Mouse (Mus musculus) MEL (cell line): Measurements from ENCODE around the gene Naa60. TPM values are rescaled to one million over a fixed set of nuclear protein-coding genes. Genes with fewer than 3 reads are reported as not detected.

Experiments used
- DNase-seq: peaks from one replicate; pipeline ENCODE4 v3.0.0; 2011; ENCODE audit warnings: low read depth, low spot score
- H3K27ac ChIP-seq: 2 replicates; pipeline ENCODE4 v1.5.1; 2012; ENCODE audit warnings: low read depth, mild to moderate bottlenecking, control low read depth, low read length, moderate library complexity; ENCODE audit not compliant: control insufficient read depth
- H3K27me3 ChIP-seq, 2 experiments: fragments of 150-350 bp in 1 of 2; sonication (generic) in 1 of 2; 2 replicates each; pipeline ENCODE4 v1.6.1; 2012; ENCODE audit warnings: low read length in 2 of 2, mild to moderate bottlenecking in 2 of 2, improper control_type of control experiment in 1 of 2, moderate library complexity in 1 of 2; ENCODE audit not compliant: insufficient read depth in 2 of 2, control insufficient read depth in 1 of 2
- H3K36me3 ChIP-seq, 2 experiments: 2 replicates each; pipeline ENCODE4 v1.6.1; 2012 to 2014; ENCODE audit warnings: low read length in 2 of 2, improper control_type of control experiment in 1 of 2, inconsistent platforms in 1 of 2, mild to moderate bottlenecking in 1 of 2; ENCODE audit not compliant: insufficient read depth in 2 of 2, control insufficient read depth in 1 of 2
- H3K4me1 ChIP-seq, 2 experiments: fragments of 150-350 bp in 1 of 2; sonication (generic) in 1 of 2; 2 replicates each; pipeline ENCODE4 v1.6.1; 2012; ENCODE audit warnings: low read length in 2 of 2, improper control_type of control experiment in 1 of 2, mild to moderate bottlenecking in 1 of 2; ENCODE audit not compliant: insufficient read depth in 2 of 2, control insufficient read depth in 1 of 2
- H3K4me3 ChIP-seq, 2 experiments: fragments of 150-350 bp in 1 of 2; sonication (generic) in 1 of 2; 2 replicates each; pipeline ENCODE4 v1.5.1; 2012; ENCODE audit warnings: low read depth in 2 of 2, low read length in 2 of 2, mild to moderate bottlenecking in 2 of 2, moderate library complexity in 2 of 2, control low read depth in 1 of 2, improper control_type of control experiment in 1 of 2; ENCODE audit not compliant: control insufficient read depth in 1 of 2, insufficient read depth in 1 of 2
- H3K79me2 ChIP-seq: 2 replicates; pipeline ENCODE4 v1.6.1; 2012; ENCODE audit warnings: mild to moderate bottlenecking, low read length, moderate library complexity; ENCODE audit not compliant: control insufficient read depth, poor library complexity, insufficient read depth
- H3K9ac ChIP-seq: 2 replicates; pipeline ENCODE4 v1.6.1; 2012; ENCODE audit warnings: low read depth, mild to moderate bottlenecking, control low read depth, low read length, moderate library complexity; ENCODE audit not compliant: control insufficient read depth, poor library complexity, severe bottlenecking
- H3K9me3 ChIP-seq: fragments of 150-350 bp; sonication (generic); replicated peaks from 2 replicates; pipeline ENCODE4 v1.6.1; 2012; ENCODE audit warnings: mild to moderate bottlenecking, low read length, improper control_type of control experiment, moderate library complexity; ENCODE audit not compliant: insufficient read depth
- CTCF ChIP-seq, 3 experiments: IDR thresholded peaks in 2 of 3; conservative IDR thresholded peaks in 1 of 3; 2 replicates each; pipeline ENCODE4 v1.5.1; 2011 to 2012; ENCODE audit warnings: low read length in 3 of 3, low read depth in 2 of 3, mild to moderate bottlenecking in 2 of 3, improper control_type of control experiment in 1 of 3, inconsistent platforms in 1 of 3, mixed read lengths in 1 of 3, moderate library complexity in 1 of 3; ENCODE audit not compliant: control insufficient read depth in 1 of 3, insufficient read depth in 1 of 3, poor library complexity in 1 of 3, severe bottlenecking in 1 of 3
- E2F4 ChIP-seq: IDR thresholded peaks from 2 replicates; pipeline ENCODE4 v1.6.1; 2011; ENCODE audit warnings: low read depth, low read length, improper control_type of control experiment, borderline replicate concordance
- ETS1 ChIP-seq: IDR thresholded peaks from 2 replicates; pipeline ENCODE4 v1.6.1; 2012; ENCODE audit warnings: low read depth, mild to moderate bottlenecking, inconsistent platforms, low read length, improper control_type of control experiment, moderate library complexity
- GATA1 ChIP-seq: IDR thresholded peaks from 2 replicates; pipeline ENCODE4 v1.6.1; 2011; ENCODE audit warnings: low read depth, low read length, improper control_type of control experiment
- HCFC1 ChIP-seq: IDR thresholded peaks from 2 replicates; pipeline ENCODE4 v1.6.1; 2012; ENCODE audit warnings: low read depth, mild to moderate bottlenecking, inconsistent platforms, low read length, improper control_type of control experiment, moderate library complexity
- JUND ChIP-seq: IDR thresholded peaks from 2 replicates; pipeline ENCODE4 v1.6.1; 2011; ENCODE audit warnings: low read depth, mild to moderate bottlenecking, improper control_type of control experiment, low read length
- MAZ ChIP-seq: IDR thresholded peaks from 2 replicates; pipeline ENCODE4 v1.6.1; 2012; ENCODE audit warnings: low read depth, mild to moderate bottlenecking, inconsistent platforms, low read length, improper control_type of control experiment
- MEF2A ChIP-seq: IDR thresholded peaks from 2 replicates; pipeline ENCODE4 v1.6.1; 2014; ENCODE audit warnings: low read depth, mild to moderate bottlenecking, inconsistent platforms, low read length, improper control_type of control experiment; ENCODE audit not compliant: poor library complexity, insufficient replicate concordance, severe bottlenecking; ENCODE audit errors: extremely low read depth
- MXI1 ChIP-seq: IDR thresholded peaks from 2 replicates; pipeline ENCODE4 v1.6.1; 2011; ENCODE audit warnings: mild to moderate bottlenecking, low read depth, low read length, improper control_type of control experiment
- NELFE ChIP-seq: IDR thresholded peaks from 2 replicates; pipeline ENCODE4 v1.6.1; 2011; ENCODE audit warnings: low read depth, low read length, improper control_type of control experiment
- NRF1 ChIP-seq: IDR thresholded peaks from 2 replicates; pipeline ENCODE4 v1.6.1; 2014; ENCODE audit warnings: low read depth, mild to moderate bottlenecking, inconsistent platforms, low read length, improper control_type of control experiment, moderate library complexity; ENCODE audit not compliant: poor library complexity, insufficient read depth, severe bottlenecking
- POLR2AphosphoS2 ChIP-seq: IDR thresholded peaks from 2 replicates; pipeline ENCODE4 v1.6.1; 2011; ENCODE audit warnings: low read length, improper control_type of control experiment
- RAD21 ChIP-seq: IDR thresholded peaks from 2 replicates; pipeline ENCODE4 v1.6.1; 2011; ENCODE audit warnings: mild to moderate bottlenecking, low read depth, low read length, improper control_type of control experiment
- SIN3A ChIP-seq: IDR thresholded peaks from 2 replicates; pipeline ENCODE4 v1.6.1; 2012; ENCODE audit warnings: low read length, improper control_type of control experiment, inconsistent platforms
- TAL1 ChIP-seq: IDR thresholded peaks from 2 replicates; pipeline ENCODE4 v1.6.1; 2012; ENCODE audit warnings: mild to moderate bottlenecking, inconsistent platforms, low read length, moderate library complexity, mixed read lengths
- TBP ChIP-seq: IDR thresholded peaks from 2 replicates; pipeline ENCODE4 v1.8.0; 2011; ENCODE audit warnings: low read depth, low read length, improper control_type of control experiment
- TCF12 ChIP-seq: IDR thresholded peaks from 2 replicates; pipeline ENCODE4 v1.6.1; 2014; ENCODE audit warnings: low read depth, mild to moderate bottlenecking, inconsistent platforms, low read length, improper control_type of control experiment, moderate library complexity
- USF2 ChIP-seq, 2 experiments: IDR thresholded peaks; 2 replicates each; pipeline ENCODE4 v1.6.1; 2011 to 2012; ENCODE audit warnings: improper control_type of control experiment in 2 of 2, low read length in 2 of 2, borderline replicate concordance in 1 of 2, inconsistent platforms in 1 of 2, low read depth in 1 of 2, mild to moderate bottlenecking in 1 of 2; ENCODE audit not compliant: insufficient read depth in 1 of 2
- ZC3H11A ChIP-seq: IDR thresholded peaks from 2 replicates; pipeline ENCODE4 v1.6.1; 2012; ENCODE audit warnings: low read depth, mild to moderate bottlenecking, inconsistent platforms, low read length, improper control_type of control experiment
- ZKSCAN1 ChIP-seq: IDR thresholded peaks from 2 replicates; pipeline ENCODE4 v1.6.1; 2012; ENCODE audit warnings: low read depth, mild to moderate bottlenecking, inconsistent platforms, low read length, improper control_type of control experiment, moderate library complexity
- ZMIZ1 ChIP-seq: IDR thresholded peaks from 2 replicates; pipeline ENCODE4 v1.6.1; 2012; ENCODE audit warnings: low read depth, mild to moderate bottlenecking, inconsistent platforms, low read length, improper control_type of control experiment, moderate library complexity
- polyA plus RNA-seq, 2 experiments: library from polyadenylated mRNA; stranded (reverse) in 1 of 2; unstranded in 1 of 2; fragments of >175 nt in 1 of 2; fragments of >200 nt in 1 of 2; gene quantifications; 2 replicates each; pipeline versions ENCODE4 v1.2.1 to v1.2.4; 2012; ENCODE audit warnings: low replicate concordance in 2 of 2, low read depth in 1 of 2; ENCODE audit not compliant: insufficient read length in 2 of 2, insufficient read depth in 1 of 2, missing spikeins in 1 of 2
- total RNA-seq: library from RNA; depleted of rRNA; stranded (reverse); fragments of 300-350 nt; gene quantifications from 2 replicates; pipeline ENCODE4 v1.2.3, GENCODE M21; 2012

The Naa60 gene
- total and polyA plus RNA-seq, 3 experiments, result 28.0 to 67.5 TPM; not detected in 1

DNA sequence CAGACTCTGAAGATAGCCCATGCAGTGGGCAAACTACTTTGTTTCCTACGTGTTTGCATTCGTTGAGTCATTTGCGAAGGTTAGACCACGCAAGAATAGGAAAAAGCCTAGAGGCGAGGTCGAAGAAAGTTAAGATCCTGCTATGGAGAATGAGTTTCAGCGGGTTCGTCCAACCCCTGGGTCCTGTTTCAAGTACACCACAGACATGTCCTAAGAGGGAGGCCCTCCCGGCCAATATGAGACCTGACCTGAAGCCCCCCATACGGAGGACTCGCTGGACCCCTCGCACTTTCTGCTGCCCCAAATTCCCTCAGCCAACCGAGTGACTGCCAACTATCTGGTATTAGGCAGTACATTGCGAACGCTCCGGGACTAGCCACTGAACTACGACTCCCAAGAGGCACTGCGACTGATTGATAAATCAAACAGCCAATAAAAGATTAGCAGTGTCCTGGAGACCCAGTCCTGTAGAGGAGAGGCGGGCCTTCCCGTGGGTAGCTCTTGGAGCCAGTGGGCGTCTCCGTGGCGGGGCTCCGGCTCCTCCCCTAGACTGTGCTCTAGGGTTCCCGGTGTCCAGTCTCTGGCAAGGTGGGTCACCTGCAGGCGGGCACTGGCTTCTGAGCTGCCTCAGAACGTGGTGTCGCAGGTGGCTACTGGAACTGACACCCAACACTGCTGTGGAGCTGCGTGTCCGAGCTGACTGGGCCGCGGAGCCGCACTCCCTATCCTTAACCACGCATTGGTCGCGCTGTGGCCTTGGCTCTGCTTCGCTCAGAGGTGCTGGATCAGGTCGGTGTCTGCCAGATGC lies 25.3 kb upstream of the Naa60 start, which contains the start of gene Zfp174 (continued):
- TF ChIP-seq USF2 (IDR thresholded peaks at IDR 0.05; ENCODE audit: borderline replicate concordance in 1 of 2, insufficient read depth in 1 of 2, low read depth in 1 of 2, low read length in 2 of 2), result no peak
- peak; percentile 70 for TF ChIP-seq NELFE
- no peak; the same call in 1 of the 2 replicates for TF ChIP-seq TCF12
- no peak for TF ChIP-seq CTCF (IDR thresholded peaks at IDR 0.05 in 2 of 3, conservative IDR thresholded peaks at IDR 0.05 in 1 of 3; ENCODE audit: control insufficient read depth in 1 of 3, insufficient read depth in 1 of 3, low read depth in 2 of 3, low read length in 3 of 3, poor library complexity in 1 of 3, severe bottlenecking in 1 of 3)
- peak; percentile 81 for TF ChIP-seq SIN3A
- peak; percentile 99 for TF ChIP-seq HCFC1
- TF ChIP-seq E2F4, result no peak
- no peak for TF ChIP-seq ETS1
- TF ChIP-seq MAZ, result no peak
- no peak for TF ChIP-seq TAL1
- TF ChIP-seq ZMIZ1, result no peak
- TF ChIP-seq TBP, result peak; percentile 40; the same call in 1 of the 2 replicates
- TF ChIP-seq RAD21, result no peak
- TF ChIP-seq ZC3H11A, result no peak
- TF ChIP-seq, all 39 proteins: peak for 11

DNA sequence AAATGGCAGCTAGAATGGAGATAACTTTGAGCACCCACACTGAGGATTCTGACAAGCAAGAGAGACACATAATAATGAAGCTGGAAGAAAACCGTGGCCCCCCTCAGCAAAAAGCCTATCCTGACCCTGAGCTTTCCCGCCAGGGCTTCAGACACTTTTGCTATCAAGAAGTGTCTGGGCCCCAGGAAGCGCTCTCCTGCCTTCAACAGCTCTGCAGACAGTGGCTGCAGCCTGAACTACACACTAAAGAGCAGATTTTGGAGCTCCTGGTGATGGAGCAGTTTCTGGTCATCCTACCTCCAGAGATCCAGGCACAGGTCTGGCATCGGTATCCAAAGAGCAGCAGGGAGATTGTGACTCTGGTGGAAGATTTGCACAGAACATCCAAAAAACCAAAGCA lies 24.3 kb upstream of the Naa60 start:
- H3K9ac ChIP-seq, result peak overlapping the region; percentile 67
- H3K4me1 ChIP-seq, result no peaks in the 10 kb centered on the region; a peak in 1 of 4 replicates
- peak; percentile 49 for DNase-seq
- no peak overlapping the region for H3K27ac ChIP-seq
- no peaks in the 10 kb centered on the region; a peak in 1 of 4 replicates for H3K36me3 ChIP-seq
- H3K79me2 ChIP-seq, result no peaks in the 10 kb centered on the region
- H3K4me3 ChIP-seq, result peak overlapping the region; percentile 82 to 89
- no peaks in the 10 kb centered on the region for H3K27me3 ChIP-seq
- no peaks in the 10 kb centered on the region for H3K9me3 ChIP-seq
- TF ChIP-seq NRF1 (no peak), POLR2AphosphoS2 (no peak), MXI1 (no peak), RAD21 (no peak), MEF2A (no peak), E2F4 (no peak), GATA1 (no peak), JUND (no peak), ZKSCAN1 (no peak)
